ENCODE assay signal across 28 mouse cellular contexts in the genomic region with DNA sequence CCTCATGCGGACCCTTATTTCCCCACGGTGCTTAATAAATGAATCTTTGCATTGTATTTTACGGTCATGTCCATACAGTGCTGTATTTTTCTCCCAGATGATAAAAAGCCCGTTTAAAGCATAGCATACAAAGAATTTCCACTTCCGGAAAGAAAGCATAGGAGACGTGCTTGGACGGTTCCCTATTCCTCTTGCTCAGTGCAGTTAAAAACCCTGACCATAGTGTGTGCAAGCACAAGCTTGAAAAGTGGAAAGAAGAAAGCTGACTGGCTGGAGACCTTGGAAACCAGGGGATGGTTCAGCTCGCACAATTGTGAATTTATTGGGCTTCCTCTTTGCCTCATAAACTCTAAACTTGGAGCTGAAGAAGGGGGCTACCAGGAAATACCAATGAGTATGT.
"Had no signal": no experiment of that assay in that cellular context is flagged by ENCODE, and none has a peak within 500 bp of the region (broad histone marks: within the 10 kb centered on the region; RNA-seq: fewer than 3 reads in every experiment).

No protein-coding gene starts in this region.

- H3K4me3 ChIP-seq: heart, embryonic 10.5 days; heart, embryonic 12.5 days; hindbrain, embryonic 10.5 days; hindbrain, embryonic 12.5 days; intestine, embryonic 15.5 days; kidney, embryonic 15.5 days; liver, embryonic 13.5 days; liver, embryonic 15.5 days had no signal

- H3K4me1 ChIP-seq: hindbrain, embryonic 10.5 days; hindbrain, embryonic 12.5 days; intestine, embryonic 15.5 days; liver, embryonic 13.5 days; liver, embryonic 15.5 days had no signal

- H3K27ac ChIP-seq: heart, embryonic 10.5 days; hindbrain, embryonic 10.5 days; hindbrain, embryonic 12.5 days; hindbrain, embryonic 14.5 days; intestine, embryonic 15.5 days; kidney, embryonic 15.5 days; liver, embryonic 13.5 days; liver, embryonic 15.5 days had no signal

- DNase-seq: forebrain, postnatal 0 days; gastrocnemius, postnatal 10 days; gastrocnemius, postnatal 25 days; heart, adult 18-20 months; heart, postnatal 10 days; heart, postnatal 4 days; kidney, adult 2 months; kidney, adult 9 months; kidney, postnatal 10 days; kidney, postnatal 25 days; kidney, postnatal 4 days; layer of hippocampus, adult 9-11 months; layer of hippocampus, postnatal 36 days; left cerebral cortex, postnatal 4 days; liver; liver, embryonic 13.5 days had no signal

- H3K9me3 ChIP-seq: heart, embryonic 10.5 days; heart, embryonic 12.5 days; hindbrain, embryonic 10.5 days; hindbrain, embryonic 12.5 days; intestine, embryonic 15.5 days; kidney, embryonic 15.5 days; liver, embryonic 13.5 days; liver, embryonic 15.5 days had no signal

- H3K36me3 ChIP-seq: heart, embryonic 10.5 days; heart, embryonic 12.5 days; hindbrain, embryonic 10.5 days; hindbrain, embryonic 12.5 days; intestine, embryonic 15.5 days; kidney, embryonic 15.5 days; liver, embryonic 13.5 days; liver, embryonic 15.5 days had no signal

- ATAC-seq: forebrain, postnatal 0 days; hindbrain, embryonic 16.5 days; inflammation-experienced regulatory T-cells, adult 6 months; intestine, embryonic 15.5 days; intestine, postnatal 0 days had no signal

- H3K27me3 ChIP-seq: heart, embryonic 12.5 days; hindbrain, embryonic 12.5 days; intestine, embryonic 15.5 days; kidney, embryonic 15.5 days; liver, embryonic 13.5 days; liver, embryonic 15.5 days had no signal

- H3K4me2 ChIP-seq: heart, embryonic 12.5 days; hindbrain, embryonic 12.5 days; hindbrain, embryonic 14.5 days; intestine, embryonic 15.5 days; kidney, embryonic 15.5 days; liver, embryonic 11.5 days; liver, embryonic 13.5 days; liver, embryonic 15.5 days had no signal

- H3K9ac ChIP-seq: forebrain, postnatal 0 days; heart, embryonic 12.5 days; hindbrain, embryonic 12.5 days; hindbrain, embryonic 14.5 days; intestine, embryonic 15.5 days; kidney, embryonic 15.5 days; liver, embryonic 13.5 days; liver, embryonic 15.5 days had no signal
